Mouse (Mus musculus): ENCODE results near the gene Gprasp1.
"Not testable (repeated sequence)": the region's sequence is repeated elsewhere in the genome, so short reads cannot be mapped to it uniquely, and the experiment has no call there.

Gprasp1 gene

DNA sequence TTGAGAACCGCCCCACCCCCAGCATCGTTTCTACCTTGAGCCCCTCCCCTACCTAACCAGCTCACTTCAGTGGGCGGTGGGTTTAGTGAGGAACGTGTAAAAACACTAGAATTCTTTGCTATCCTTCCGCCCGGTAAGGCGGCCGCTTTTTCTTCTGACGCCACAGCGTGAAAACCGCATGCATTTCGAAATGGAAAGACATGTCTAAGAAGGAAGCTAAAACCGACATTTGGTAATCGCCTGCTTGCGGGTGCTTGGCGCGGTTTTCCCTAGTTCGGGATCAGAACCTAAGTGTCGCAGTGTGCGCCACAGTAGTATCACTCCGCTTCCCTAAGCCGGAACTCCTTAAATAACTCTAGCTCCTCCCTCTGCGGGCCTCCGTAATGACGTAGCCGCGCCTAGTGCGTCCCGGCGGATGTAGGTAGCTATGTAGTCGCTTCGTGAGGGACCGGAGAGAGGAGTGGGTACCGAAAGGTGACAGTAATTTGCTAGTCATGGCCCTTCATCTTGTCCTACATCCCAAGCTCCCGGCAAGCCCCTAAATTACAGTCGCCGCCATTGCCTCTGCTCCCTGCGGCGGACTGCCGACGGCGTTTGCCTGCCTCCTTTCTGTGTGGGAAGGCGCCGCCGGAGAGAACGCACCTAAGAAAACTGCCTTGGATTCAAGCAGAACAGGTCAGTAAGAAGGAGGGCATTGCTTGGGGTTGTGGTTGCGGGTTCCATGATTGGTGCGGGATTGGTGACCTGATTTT is at the start of gene Gprasp1, which contains the start of gene Armcx5:
Gprasp1 (plus strand) TSS at position 430 of the 752 bp plus-strand sequence.
Armcx5 (plus strand) TSS at position 430 of the 752 bp plus-strand sequence.
- DNase-seq: peak; percentile 90

DNA sequence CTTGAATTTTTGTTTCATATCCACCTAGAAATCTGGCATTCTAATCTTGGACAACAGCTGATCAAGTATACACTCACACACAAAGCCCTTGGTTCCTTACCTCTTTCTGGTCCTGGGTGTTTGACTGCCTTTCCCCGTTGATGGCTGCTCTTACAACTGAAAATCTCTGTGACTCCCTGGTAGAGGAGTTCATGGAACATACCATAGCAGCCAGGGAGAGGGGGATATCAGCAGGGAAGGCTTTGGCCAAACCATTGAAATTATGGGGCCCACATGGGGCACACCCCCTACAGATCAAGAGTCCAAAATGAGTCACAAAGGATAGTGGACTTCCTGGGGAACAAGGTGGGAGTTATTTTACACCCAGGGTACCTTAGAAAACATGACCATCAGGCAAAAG is 48.9 kb upstream of the Gprasp1 start, which contains the start of gene Tcp11x2:
Tcp11x2 (minus strand) TSS at position 158 of the 400 bp plus-strand sequence.
- no peak for DNase-seq

DNA sequence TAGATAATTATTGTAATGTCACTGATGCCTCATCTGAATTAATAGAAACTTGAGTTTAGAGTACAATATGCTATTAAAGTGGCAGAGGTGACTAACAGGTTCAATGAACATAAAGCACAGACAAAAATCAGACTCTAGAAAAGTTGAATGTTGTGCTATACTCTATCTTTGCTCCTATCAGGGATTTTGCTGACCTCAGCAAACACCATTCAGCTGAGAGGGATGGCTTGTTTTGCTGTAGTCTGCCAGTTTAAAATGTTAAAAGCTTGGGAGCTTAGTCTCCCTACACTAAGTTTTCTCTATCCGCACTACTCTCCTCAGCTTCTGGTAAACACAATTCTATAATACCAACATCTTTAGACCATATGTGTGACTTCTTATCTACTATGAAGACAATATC is 39.4 kb upstream of the Gprasp1 start:
- DNase-seq: no peak

DNA sequence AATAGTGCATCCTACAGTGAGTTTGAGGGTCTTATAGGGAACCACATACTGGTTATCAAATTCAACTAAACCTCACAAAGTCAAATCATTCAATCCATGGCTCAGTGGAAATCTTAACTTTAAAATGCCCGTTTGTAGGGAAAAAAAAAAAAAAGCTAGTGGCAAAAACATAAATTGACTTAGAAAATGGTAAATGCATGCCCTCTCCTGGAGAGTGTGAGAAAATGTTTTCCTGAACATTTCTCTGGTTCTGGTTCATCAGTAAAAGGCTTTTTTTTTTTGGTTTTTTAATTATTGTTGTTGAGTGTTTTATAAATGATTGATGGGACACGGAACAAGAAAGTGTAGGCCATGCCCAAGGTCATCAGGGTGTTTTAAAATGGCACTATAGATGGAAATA is 38.2 kb upstream of the Gprasp1 start:
- no peak for DNase-seq

DNA sequence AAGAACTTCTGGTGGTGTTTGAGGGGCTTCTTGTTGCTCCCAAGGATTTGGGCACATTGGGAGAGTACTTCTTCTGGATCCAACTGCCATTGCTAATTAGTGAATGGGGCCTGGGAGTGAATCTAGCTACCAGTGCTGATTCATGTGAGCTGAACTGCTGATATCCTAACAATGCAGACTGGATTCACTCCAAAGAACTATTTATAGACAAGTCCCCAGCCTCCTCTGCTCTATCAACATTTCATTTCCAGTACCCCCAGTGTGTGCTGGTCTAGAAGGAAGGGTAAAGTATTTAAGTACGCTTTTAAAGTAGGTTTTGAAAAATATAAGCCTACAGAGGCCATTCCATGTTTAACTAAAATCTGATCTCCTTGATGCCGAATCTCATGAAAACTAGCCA is 29.7 kb upstream of the Gprasp1 start:
- no peak for DNase-seq

DNA sequence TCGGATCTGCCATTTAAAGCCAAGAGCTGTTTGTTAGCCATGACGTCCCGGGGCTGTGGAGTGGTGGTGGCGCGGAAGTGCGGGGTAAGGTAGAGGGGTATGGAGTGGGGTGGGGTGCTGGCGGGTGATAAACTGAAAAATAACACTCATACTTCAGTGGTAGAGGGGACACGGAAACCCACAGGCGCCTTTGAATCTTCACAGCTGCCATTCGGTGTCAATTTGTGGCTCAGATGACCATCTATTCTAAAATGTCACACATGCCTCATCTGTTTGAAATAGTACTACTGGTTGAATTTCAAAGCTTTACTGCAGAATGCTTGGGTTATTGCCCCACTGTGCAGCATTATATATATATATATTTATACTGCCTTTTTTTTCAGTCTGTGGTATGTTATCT is 17.4 kb upstream of the Gprasp1 start, which contains the start of gene Tmsb15a:
Tmsb15a (minus strand) TSS at position 101 of the 400 bp plus-strand sequence.
- DNase-seq: no peak

DNA sequence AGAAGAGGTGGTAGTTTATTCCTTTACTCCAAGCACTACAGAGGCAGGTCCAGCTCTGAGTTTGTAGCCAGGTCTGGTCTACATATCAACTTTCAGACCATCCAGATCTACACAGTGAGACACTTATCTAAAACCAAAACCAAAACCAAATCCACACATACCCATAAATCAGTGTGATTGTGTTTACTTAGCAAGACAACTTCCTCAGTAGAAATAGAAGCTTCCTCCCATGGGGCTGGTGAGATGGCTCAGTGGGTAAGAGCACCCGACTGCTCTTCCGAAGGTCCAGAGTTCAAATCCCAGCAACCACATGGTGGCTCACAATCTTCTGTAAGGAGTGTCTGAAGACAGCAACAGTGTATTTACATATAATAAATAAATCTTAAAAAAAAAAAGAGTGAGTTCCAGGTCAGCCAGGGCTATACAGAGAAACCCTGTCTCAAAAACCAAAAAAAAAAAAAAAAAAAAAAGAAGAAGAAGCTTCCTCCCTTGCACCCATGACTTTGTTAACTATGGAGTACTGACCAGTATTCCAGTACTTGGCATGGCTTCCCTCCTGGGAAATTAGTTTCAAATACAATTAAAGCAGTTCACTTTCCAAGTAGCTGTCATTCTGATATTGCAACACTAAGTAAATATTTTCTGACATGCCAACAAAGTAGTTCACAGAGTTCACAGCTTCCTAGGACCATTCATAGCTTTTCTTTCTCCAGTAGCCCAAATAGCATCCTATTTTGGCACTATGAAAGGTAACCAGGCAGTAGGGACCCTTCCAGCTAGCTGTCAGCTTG is 3.6 kb upstream of the Gprasp1 start:
- DNase-seq: no peak

DNA sequence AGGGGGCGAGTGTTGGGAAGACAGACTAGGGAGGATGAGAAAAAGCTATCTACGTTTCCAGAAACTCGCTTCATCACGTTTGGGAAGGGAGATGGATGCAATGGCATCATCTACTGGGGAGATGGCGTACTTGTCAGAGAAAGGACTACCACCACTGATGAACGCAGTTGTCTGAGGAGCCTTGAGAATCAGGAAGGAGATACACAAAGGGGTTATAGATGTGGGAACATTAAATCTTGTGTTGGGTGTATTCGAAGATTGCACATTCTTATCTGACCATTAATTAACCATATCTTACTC is 473 bp downstream of the Gprasp1 start:
- no peak for DNase-seq

DNA sequence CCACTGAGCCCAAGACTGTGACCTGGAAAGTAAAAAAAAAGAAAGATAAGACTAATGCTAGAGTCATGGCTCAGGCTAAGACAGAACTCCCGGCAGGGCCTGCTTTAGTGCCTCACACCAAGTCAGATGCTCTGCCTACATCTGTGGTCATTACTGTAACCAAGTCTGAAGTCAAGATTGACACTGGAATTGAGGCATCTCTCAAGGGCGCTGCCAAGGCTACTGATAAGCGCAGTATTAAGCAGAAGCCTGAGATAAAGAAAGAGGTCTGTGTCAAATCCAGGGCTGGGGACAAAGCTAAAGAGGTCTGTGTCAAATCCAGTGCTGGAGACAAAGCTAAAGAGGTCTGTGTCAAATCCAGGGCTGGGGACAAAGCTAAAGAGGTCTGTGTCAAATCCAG is 2.8 kb downstream of the Gprasp1 start:
- DNase-seq: not testable (repeated sequence)

DNA sequence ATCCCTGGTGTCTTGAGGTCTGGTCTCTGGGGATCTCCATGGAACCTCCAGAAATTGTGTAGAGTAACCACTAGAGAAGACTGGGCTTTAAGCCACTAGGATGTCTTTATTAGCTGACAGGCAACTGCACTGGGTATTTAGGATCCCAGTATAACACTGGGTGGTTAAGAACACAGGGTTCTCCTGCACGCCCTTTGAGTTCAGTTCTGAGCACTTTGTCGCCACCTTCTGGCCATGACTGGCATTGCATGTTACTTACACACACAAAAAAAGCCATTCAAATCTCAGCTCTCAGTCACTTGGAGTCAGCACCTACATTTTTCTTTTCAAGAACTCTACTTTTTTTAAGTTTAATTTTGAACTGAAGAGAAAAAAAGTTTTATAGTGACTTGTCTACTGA is 10.3 kb downstream of the Gprasp1 start:
- DNase-seq: peak; percentile 54 to 58

DNA sequence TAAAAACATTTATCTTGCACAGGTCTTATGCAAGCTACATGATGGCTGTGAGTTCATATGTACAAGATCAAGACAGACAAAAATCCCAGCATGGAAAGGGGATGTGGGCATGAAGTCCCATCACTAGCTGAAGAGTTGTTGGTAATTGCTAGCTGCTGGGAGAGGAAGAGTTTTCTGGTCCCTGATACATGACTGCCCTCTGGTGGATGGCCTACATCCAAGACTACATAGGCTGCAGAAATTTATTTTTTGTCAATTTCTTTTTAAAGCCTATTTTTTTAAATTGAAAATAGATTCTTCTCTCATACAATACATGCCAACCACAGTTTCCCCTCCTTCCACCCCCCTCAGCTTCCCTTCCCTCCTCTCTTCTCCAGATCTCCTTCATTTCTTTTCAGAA is 19.2 kb downstream of the Gprasp1 start:
- DNase-seq: no peak

DNA sequence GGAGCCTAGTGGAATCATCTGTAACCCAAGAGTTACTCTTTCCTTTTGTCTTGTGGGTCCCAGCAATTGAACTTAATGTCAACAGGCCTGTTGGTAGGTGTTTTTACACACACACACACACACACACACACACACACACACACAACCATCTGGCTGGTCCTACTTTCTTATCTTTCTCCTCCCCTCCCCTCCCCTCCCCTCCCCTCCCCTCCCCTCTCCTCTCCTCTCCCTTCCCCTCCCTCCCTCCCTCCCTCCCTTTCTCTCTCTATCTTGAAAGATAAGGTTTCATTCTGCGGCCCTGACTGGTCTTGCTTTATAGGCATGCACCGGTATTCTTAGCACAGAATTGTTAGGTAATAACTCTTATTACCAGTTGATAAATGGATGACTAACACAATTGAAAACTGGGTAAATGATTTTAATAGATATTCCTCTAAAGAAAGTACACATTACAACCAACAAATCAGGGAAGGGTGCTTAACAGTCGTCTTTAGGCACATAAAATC is 25.6 kb downstream of the Gprasp1 start:
- DNase-seq: no peak

DNA sequence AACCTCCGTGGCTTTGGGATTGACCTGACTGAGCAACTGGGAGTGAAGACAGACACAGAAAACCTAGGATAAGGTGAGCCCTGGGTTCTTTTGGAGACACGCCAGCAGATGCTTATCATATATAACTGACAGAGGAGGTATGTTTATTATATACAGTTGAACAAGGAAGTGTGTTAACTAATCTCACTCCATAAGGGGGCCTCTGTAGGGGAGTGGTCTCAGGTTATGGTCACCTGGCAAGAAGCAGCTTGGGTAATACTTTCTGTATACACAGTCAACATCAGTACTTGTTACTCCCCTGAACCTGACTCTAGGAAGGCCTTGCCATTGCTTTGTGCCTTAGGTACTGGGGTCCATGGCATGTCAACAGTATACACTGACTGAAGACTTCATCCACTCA is 26.0 kb downstream of the Gprasp1 start:
- DNase-seq: no peak

DNA sequence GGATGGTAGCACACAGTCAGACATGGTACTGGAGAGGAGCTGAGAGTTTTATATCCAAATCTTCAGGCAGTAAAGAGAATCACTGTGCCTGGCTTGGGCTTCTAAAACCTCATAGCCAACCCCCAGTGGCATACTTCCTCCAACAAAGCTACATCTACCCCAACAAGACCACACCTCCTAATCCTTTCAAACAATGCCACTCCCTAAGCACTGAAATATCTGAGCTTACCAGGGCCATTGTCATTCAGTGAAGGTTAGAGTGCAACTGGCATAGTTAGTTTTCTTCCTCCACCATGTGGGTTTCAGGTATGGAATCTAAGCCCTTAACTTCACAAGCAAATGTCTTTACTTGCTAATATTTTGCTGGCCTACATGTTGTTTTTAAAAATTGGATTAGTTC is 49.0 kb downstream of the Gprasp1 start:
- no peak for DNase-seq

DNA sequence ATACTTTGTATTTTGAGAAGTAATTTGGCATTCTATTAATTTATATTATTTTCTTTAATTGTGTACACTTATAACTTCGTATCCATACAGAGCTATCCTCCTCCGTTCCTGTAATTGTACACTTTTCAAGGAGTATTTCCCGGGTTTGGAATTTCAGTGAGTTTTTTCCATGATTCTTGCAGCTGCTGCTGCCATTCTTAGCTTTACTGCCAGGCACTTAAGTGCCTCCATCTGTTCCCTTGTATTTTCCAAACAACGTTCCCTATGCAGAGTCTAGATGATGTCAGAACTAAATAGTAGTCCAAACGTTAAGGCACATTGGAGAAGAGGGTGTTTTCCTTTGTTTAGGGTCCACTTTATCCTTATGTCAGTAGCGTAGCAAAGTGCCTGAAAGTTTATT is 49.8 kb downstream of the Gprasp1 start:
- DNase-seq: no peak

DNA sequence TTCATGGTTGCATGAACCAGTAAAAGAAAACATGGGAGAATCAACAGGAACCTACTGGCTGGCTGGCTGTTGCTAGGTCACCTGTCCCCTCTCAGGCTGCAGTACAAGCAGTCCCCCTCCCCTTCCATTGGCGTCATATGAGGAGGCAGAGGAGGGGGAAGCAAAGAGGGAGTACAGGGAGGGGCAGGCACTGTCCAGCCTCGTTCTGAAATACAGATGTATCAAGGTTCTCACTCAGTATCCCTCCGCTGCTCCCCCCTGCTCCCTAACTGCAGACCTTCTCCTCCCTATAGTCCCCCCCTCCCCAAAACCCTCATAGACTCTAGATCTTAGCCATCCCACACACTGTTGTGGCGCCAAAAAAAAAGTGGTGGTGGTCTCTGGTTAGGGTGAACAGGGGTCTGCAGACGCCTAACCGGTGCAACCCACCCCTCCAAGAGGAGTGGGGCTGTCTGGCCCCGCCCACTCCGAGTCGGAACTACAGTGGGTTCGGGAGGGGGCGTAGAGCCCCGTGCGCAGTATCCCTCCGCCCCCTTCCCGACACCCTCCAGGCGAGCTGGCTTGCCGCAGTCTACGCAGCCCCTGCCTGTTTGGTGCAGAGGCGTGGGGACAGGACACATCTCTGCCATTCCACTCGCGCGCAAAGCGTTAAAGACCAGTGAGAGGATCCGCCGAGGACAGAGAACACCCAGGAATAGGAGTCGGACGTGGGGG is 53.2 kb downstream of the Gprasp1 start:
- DNase-seq: peak; percentile 12 to 29

DNA sequence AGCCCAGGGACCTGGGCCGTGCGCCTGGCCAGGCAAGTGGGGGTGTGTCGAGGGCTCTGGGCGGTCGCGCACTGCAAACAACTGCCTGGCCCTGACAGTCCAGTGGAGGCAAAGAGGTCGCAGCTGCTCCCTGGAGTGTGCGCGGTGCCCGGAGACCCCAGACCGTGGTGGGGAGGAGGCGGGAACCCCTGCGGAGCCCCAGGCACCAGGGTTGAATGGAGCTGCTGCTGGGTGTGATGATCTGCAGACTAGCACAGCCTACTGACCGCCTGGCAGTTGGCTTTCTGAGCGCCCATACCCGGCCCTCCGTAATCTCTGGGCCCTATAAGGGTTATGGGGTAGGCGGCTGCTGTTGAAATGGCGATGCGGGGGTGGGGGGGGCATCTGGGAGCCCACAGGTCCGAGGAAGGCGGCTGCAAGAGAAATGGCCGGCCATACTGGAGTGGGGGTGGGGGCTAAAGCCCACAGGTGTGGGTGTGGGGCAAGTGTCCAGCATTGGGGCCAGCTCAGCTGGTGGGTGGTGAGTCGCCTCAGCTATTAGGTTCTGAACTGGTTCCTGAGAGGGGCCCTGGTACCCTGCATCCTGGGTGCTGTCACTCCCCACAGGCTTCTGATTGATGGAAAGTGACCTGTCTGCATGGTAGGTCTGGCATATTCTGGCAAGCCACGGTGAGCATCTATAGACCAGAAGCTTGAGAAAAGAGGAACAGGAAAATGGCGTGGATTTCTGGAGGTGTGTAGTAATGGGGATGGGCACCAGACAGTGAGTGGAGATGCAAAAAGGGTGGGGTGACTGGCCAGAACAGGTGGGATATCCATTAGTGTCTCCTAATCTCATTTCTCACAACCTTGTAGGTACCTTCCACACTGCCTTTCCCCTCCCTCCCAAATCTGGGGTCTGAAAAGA is 54.0 kb downstream of the Gprasp1 start:
- DNase-seq: not testable (repeated sequence)

DNA sequence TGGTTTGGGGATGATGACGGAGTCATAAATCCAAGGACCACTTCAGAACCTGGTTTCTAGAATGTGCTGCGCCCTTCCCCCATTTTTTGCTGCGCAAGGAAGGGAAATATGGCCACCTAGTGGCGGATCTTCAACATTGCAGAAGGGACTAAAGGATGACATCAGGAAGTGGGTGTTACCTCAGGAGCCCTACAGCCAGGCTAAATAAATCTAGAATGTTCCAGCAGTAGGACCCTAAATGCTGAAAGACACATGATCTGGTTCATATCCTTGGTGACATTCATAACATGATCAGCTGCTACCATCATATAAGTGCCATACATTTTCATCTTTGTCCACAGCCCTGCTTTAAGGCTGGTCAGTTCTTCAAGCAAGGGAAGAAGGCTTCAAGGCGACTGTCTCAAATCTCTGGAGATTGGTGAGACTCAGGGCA is 54.7 kb downstream of the Gprasp1 start, which contains the start of gene Bhlhb9:
Bhlhb9 (plus strand) TSS at position 383 of the 433 bp plus-strand sequence.
- DNase-seq: peak; percentile 42 to 61

DNA sequence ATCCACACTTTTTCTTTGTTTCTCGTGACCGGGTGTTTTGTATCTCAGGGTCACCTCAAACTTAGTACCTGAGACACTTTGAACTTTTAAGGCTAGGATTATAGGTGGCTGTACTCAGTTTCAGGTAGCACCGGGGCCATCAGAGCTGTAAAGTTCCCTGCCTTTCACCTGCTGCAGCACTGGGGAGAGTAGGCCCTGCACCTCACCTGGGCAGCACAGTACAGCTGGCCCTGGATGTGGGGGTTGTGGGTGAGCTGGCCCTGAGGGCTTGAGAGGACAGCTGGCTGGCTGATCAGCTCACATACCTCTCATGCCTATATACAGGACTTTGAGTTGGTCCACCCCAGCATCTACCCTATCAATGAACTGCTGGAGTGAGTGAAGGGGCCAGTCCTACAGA is 61.6 kb downstream of the Gprasp1 start:
- no peak for DNase-seq

DNA sequence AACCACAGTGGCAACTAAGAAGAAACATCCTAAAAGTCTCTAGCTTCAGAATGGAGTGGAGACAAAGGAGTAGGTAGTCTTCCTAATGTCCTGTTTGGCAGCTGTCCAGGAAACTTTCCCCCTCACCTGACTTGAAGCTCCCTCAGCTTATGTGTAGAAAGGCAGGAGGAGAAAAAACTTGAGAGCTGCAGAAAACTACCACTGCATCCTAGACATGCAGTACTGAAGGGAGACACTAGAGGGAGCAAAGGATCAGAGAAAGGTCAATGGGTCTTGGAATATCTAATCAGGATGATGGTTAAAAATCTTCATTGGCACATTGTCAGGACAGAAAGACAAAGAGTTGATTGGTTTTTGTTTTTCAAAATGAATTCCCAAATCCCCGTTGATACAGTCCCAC is 63.2 kb downstream of the Gprasp1 start:
- peak in 1 of 2 experiments; percentile 15 for DNase-seq

DNA sequence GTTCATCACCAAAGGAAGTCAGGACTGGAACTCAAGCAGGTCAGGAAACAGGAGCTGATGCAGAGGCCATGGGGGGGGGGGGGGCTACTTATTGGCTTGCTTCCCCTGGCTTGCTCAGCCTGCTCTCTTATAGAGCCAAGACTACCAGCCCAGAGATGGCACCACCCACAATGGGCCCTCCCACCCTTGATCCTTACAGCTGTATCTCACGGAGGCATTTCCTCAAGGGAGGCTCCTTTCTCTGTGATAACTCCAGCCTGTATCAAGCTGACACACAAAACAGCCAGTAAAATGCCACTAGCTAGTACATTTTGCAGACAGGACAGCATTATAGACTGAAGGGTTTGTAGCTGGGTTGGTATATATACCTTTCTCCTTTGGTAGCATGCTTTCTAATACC is 93.4 kb downstream of the Gprasp1 start:
- DNase-seq: not testable (repeated sequence)

DNA sequence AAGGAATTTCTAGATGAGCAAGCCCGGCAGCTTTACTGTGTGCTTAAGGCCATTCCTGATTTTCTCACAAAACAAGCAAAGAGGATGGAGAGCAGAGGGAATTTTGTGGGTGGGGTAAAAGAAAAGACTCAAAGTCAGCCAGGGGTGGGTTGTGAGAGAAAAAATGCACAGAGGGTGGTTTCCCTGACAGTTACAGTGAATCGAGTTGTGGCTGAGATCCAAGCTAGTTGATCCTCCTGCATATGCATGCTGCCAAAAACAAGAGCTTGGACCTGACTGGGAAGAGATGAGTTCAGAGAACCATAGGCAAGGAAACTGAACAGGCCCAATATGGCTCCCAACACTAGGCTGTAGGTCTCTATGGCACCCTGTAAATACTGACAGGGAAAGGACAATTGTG is 95.4 kb downstream of the Gprasp1 start:
- no peak for DNase-seq
